Mouse (Mus musculus) cortical plate, adult 2 months (tissue): ENCODE measurements around the gene Entpd1.

Experiments used
- CTCF ChIP-seq: fragments of 200-500 bp; IDR thresholded peaks from 2 replicates; pipeline ENCODE4 v1.5.1; 2011; ENCODE audit warnings: mild to moderate bottlenecking, control low read depth, low read length; ENCODE audit not compliant: insufficient read depth; ENCODE audit errors: extremely low read depth
- POLR2A ChIP-seq: fragments of 200-500 bp; IDR thresholded peaks from 2 replicates; pipeline ENCODE4 v1.6.1; 2011; ENCODE audit warnings: mild to moderate bottlenecking, low read length, control low read depth; ENCODE audit not compliant: insufficient read depth; ENCODE audit errors: extremely low read depth

DNA sequence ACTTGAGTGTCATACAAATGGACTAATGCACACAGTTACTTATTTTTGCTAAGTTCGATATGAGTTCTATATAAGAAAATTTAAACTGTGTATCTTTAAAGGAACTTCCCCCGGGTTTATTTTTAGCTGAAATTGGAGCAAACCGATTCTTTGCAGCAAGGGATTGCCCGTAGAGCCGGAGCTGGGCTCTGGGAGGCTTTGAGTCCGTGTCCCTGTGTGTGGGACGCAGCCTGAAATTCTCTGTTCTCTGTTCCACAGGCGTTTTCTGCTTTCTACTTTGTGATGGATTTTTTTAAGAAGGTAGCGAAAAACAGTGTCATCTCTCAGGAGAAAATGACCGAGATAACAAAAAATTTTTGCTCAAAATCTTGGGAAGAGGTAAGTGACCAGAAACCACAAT lies 121.2 kb downstream of the Entpd1 start:
- TF ChIP-seq POLR2A: no peak
- no peak for TF ChIP-seq CTCF
